Mouse (Mus musculus): Measurements from ENCODE around the gene Celsr1.

- TF ChIP-seq GATA1 (IDR thresholded peaks at IDR 0.05; ENCODE audit: borderline replicate concordance, low read length) (no peak), FLI1 (IDR thresholded peaks at IDR 0.05; ENCODE audit: low read length) (no peak)
These were observed 77.4 kb downstream of the Celsr1 start for GRCm38 (mm10) chr15:85956202-85956601.
